Mouse (Mus musculus): ENCODE data around the gene Ugt1a9. TPM values are rescaled to one million over a fixed set of nuclear protein-coding genes. Genes with fewer than 3 reads are reported as not detected.
"Not testable (repeated sequence)": the region's sequence is repeated elsewhere in the genome, so short reads cannot be mapped to it uniquely, and the experiment has no call there.

The Ugt1a9 gene
- polyA plus RNA-seq, 1 experiment from 2014 or later: 0.65 TPM

GRCm38 (mm10) chr1:88224029-88224776 lies 153.6 kb downstream of the Ugt1a9 start:
- Histone ChIP-seq H3K36me3 (ENCODE audit: control insufficient read depth, insufficient read depth, low read length) (no peaks in the 10 kb centered on the region), H3K27ac (replicated peaks) (no peak overlapping the region), H3K27me3 (ENCODE audit: control insufficient read depth, insufficient read depth, low read length) (no peaks in the 10 kb centered on the region), H3K9me3 (ENCODE audit: control insufficient read depth, low read length) (peaks cover 14% of the 10 kb centered on the region), H3K4me1 (replicated peaks; ENCODE audit: control insufficient read depth, insufficient read depth) (no peaks in the 10 kb centered on the region), H3K9ac (ENCODE audit: low read length) (no peak overlapping the region), H3K4me3 (ENCODE audit: low read depth, low read length) (no peak overlapping the region), H3K4me2 (replicated peaks; ENCODE audit: low read depth) (no peak overlapping the region)
- 58% methylated on average over 2 of the region's 2 CpGs for WGBS
- no peak for TF ChIP-seq EP300 (optimal IDR thresholded peaks at IDR 0.05)
- TF ChIP-seq CTCF (IDR thresholded peaks at IDR 0.05; ENCODE audit: low read depth): no peak
- peak; percentile 37 for DNase-seq (ENCODE audit: low spot score)
- no peak for ATAC-seq (ENCODE audit: low FRiP score, low TSS enrichment)

- H3K36me3 ChIP-seq (ENCODE audit: control insufficient read depth, insufficient read depth, low read length); H3K27me3 ChIP-seq (ENCODE audit: control insufficient read depth, insufficient read depth, low read length); DNase-seq (ENCODE audit: low spot score); H3K4me3 ChIP-seq (ENCODE audit: low read depth, low read length); H3K4me2 ChIP-seq (replicated peaks; ENCODE audit: low read depth); H3K9ac ChIP-seq (ENCODE audit: low read length); ATAC-seq (ENCODE audit: low FRiP score, low TSS enrichment); H3K27ac ChIP-seq (replicated peaks); H3K4me1 ChIP-seq (replicated peaks; ENCODE audit: control insufficient read depth, insufficient read depth): not testable (repeated sequence)
- 40% methylated on average over 2 of the region's 2 CpGs for WGBS
- H3K9me3 ChIP-seq (ENCODE audit: control insufficient read depth, low read length): peaks cover 17% of the 10 kb centered on the region
Observed at GRCm38 (mm10) chr1:88225301-88225700, 154.7 kb downstream of the Ugt1a9 start.

GRCm38 (mm10) chr1:88225741-88226140 lies 155.1 kb downstream of the Ugt1a9 start:
- Histone ChIP-seq H3K27ac (replicated peaks) (no peak overlapping the region), H3K36me3 (ENCODE audit: control insufficient read depth, insufficient read depth, low read length) (no peaks in the 10 kb centered on the region), H3K4me3 (ENCODE audit: low read depth, low read length) (no peak overlapping the region), H3K4me2 (replicated peaks; ENCODE audit: low read depth) (no peak overlapping the region), H3K9ac (ENCODE audit: low read length) (no peak overlapping the region), H3K4me1 (replicated peaks; ENCODE audit: control insufficient read depth, insufficient read depth) (no peaks in the 10 kb centered on the region), H3K27me3 (ENCODE audit: control insufficient read depth, insufficient read depth, low read length) (no peaks in the 10 kb centered on the region), H3K9me3 (ENCODE audit: control insufficient read depth, low read length) (peaks cover 21% of the 10 kb centered on the region)
- ATAC-seq (ENCODE audit: low FRiP score, low TSS enrichment) (no peak), DNase-seq (ENCODE audit: low spot score) (no peak)
- no peak for TF ChIP-seq CTCF (IDR thresholded peaks at IDR 0.05; ENCODE audit: low read depth)
- no peak for TF ChIP-seq EP300 (optimal IDR thresholded peaks at IDR 0.05)

- H3K27me3 ChIP-seq (ENCODE audit: control insufficient read depth, insufficient read depth, low read length): no peaks in the 10 kb centered on the region
- DNase-seq (ENCODE audit: low spot score) (peak; percentile 20), ATAC-seq (ENCODE audit: low FRiP score, low TSS enrichment) (no peak)
- H3K4me1 ChIP-seq (replicated peaks; ENCODE audit: control insufficient read depth, insufficient read depth): no peaks in the 10 kb centered on the region
- no peak within 1 kb of the TSS for H3K4me3 ChIP-seq (ENCODE audit: low read depth, low read length)
- no peak within 1 kb of the TSS for H3K27ac ChIP-seq (replicated peaks)
- H3K4me2 ChIP-seq (replicated peaks; ENCODE audit: low read depth): no peak within 1 kb of the TSS
- peaks cover 24% of the 10 kb centered on the region for H3K9me3 ChIP-seq (ENCODE audit: control insufficient read depth, low read length)
- H3K36me3 ChIP-seq (ENCODE audit: control insufficient read depth, insufficient read depth, low read length): no peaks in the 10 kb centered on the region
- TF ChIP-seq EP300 (optimal IDR thresholded peaks at IDR 0.05): no peak
- TF ChIP-seq CTCF (IDR thresholded peaks at IDR 0.05; ENCODE audit: low read depth): no peak
- 52% methylated on average over 5 of the region's 5 CpGs for WGBS
- no peak within 1 kb of the TSS for H3K9ac ChIP-seq (ENCODE audit: low read length)
Observed at GRCm38 (mm10) chr1:88226670-88227379, 156.2 kb downstream of the Ugt1a9 start, which contains the start of gene Mroh2a. TSS of gene Mroh2a (plus strand) at chr1:88226986.

- H3K27ac ChIP-seq (replicated peaks): no peak overlapping the region
- DNase-seq (ENCODE audit: low spot score) (peak; percentile 14), ATAC-seq (ENCODE audit: low FRiP score, low TSS enrichment) (no peak)
- WGBS: 58% methylated on average over 2 of the region's 2 CpGs
- no peaks in the 10 kb centered on the region for H3K4me1 ChIP-seq (replicated peaks; ENCODE audit: control insufficient read depth, insufficient read depth)
- H3K36me3 ChIP-seq (ENCODE audit: control insufficient read depth, insufficient read depth, low read length): no peaks in the 10 kb centered on the region
- no peak overlapping the region for H3K4me3 ChIP-seq (ENCODE audit: low read depth, low read length)
- H3K27me3 ChIP-seq (ENCODE audit: control insufficient read depth, insufficient read depth, low read length): no peaks in the 10 kb centered on the region
- H3K9ac ChIP-seq (ENCODE audit: low read length): no peak overlapping the region
- H3K4me2 ChIP-seq (replicated peaks; ENCODE audit: low read depth): no peak overlapping the region
- TF ChIP-seq CTCF (IDR thresholded peaks at IDR 0.05; ENCODE audit: low read depth): no peak
- TF ChIP-seq EP300 (optimal IDR thresholded peaks at IDR 0.05): no peak
- peaks cover 29% of the 10 kb centered on the region for H3K9me3 ChIP-seq (ENCODE audit: control insufficient read depth, low read length)
Observed at GRCm38 (mm10) chr1:88227482-88227881, 156.9 kb downstream of the Ugt1a9 start.

- H3K27ac ChIP-seq (replicated peaks): no peak overlapping the region
- WGBS: 70% methylated on average over 7 of the region's 7 CpGs
- peak; percentile 4; the same call in 1 of the 2 replicates for ATAC-seq (ENCODE audit: low FRiP score, low TSS enrichment)
- no peaks in the 10 kb centered on the region for H3K4me1 ChIP-seq (replicated peaks; ENCODE audit: control insufficient read depth, insufficient read depth)
- no peak overlapping the region for H3K9ac ChIP-seq (ENCODE audit: low read length)
- TF ChIP-seq EP300 (optimal IDR thresholded peaks at IDR 0.05): no peak
- TF ChIP-seq CTCF (IDR thresholded peaks at IDR 0.05; ENCODE audit: low read depth): no peak
- H3K4me2 ChIP-seq (replicated peaks; ENCODE audit: low read depth): no peak overlapping the region
- peak; percentile 20 for DNase-seq (ENCODE audit: low spot score)
- no peaks in the 10 kb centered on the region for H3K36me3 ChIP-seq (ENCODE audit: control insufficient read depth, insufficient read depth, low read length)
- no peak overlapping the region for H3K4me3 ChIP-seq (ENCODE audit: low read depth, low read length)
- H3K9me3 ChIP-seq (ENCODE audit: control insufficient read depth, low read length): peaks cover 36% of the 10 kb centered on the region
- H3K27me3 ChIP-seq (ENCODE audit: control insufficient read depth, insufficient read depth, low read length): no peaks in the 10 kb centered on the region
Observed at GRCm38 (mm10) chr1:88228121-88228520, 157.5 kb downstream of the Ugt1a9 start.

All from stomach, postnatal 0 days (tissue).